Mouse (Mus musculus): ENCODE data around the gene Hsp90aa1.

GRCm38 (mm10) chr12:110695676-110696171 is 6.8 kb downstream of the Hsp90aa1 start:
- TF ChIP-seq CTCF (IDR thresholded peaks at IDR 0.05; ENCODE audit: extremely low read depth, insufficient read depth, insufficient read length, insufficient replicate concordance) (no peak), POLR2A (IDR thresholded peaks at IDR 0.05; ENCODE audit: low read depth, low read length) (no peak)

All from spleen, adult 2 months (tissue).